Comparison of ENCODE assay signal across 7 mouse cellular contexts in genomic region chr2:106193889-106194347, GRCm38 (mm10).
DNase-seq lines count a peak whose midpoint lies in the region; ATAC-seq and TF ChIP-seq lines count a peak whose summit lies in the region.

No protein-coding gene starts in this region.

- no peak overlapping the region for H3K27ac ChIP-seq in lung, embryonic 14.5 days (ENCODE audit: low read depth)
- peak overlapping the region; percentile 88 for H3K27ac ChIP-seq in forebrain, embryonic 10.5 days
- no peak overlapping the region for H3K27ac ChIP-seq in limb, embryonic 15.5 days

- no peak for TF ChIP-seq CTCF in lung, embryonic 14.5 days (IDR thresholded peaks at IDR 0.05; ENCODE audit: low read depth)

- ATAC-seq in lung, embryonic 14.5 days (ENCODE audit: insufficient read depth), result peak; percentile 56; the same call in 1 of the 2 replicates
- no peak for ATAC-seq in limb, embryonic 15.5 days (ENCODE audit: insufficient number of reproducible peaks, low FRiP score, low TSS enrichment, low read depth)

- H3K9me3 ChIP-seq in lung, embryonic 14.5 days (ENCODE audit: low read depth, low read length), result no peaks in the 10 kb centered on the region
- no peaks in the 10 kb centered on the region for H3K9me3 ChIP-seq in forebrain, embryonic 10.5 days
- H3K9me3 ChIP-seq in limb, embryonic 15.5 days, result no peaks in the 10 kb centered on the region

- H3K4me2 ChIP-seq in lung, embryonic 14.5 days, result peak overlapping the region; percentile 67
- peak overlapping the region; percentile 56 for H3K4me2 ChIP-seq in limb, embryonic 15.5 days

- peaks cover 7% of the 10 kb centered on the region; the same call in 1 of the 2 replicates for H3K27me3 ChIP-seq in lung, embryonic 14.5 days (ENCODE audit: insufficient read depth, low read length)
- peaks cover 22% of the 10 kb centered on the region; the same call in 1 of the 2 replicates for H3K27me3 ChIP-seq in forebrain, embryonic 10.5 days (ENCODE audit: poor library complexity, severe bottlenecking)
- H3K27me3 ChIP-seq in limb, embryonic 15.5 days, result no peaks in the 10 kb centered on the region

- peak overlapping the region; percentile 22; the same call in 1 of the 2 replicates for H3K4me3 ChIP-seq in lung, embryonic 14.5 days (ENCODE audit: low read depth, low read length)
- H3K4me3 ChIP-seq in forebrain, embryonic 10.5 days, result peak overlapping the region; percentile 54
- peak overlapping the region; percentile 29 for H3K4me3 ChIP-seq in limb, embryonic 15.5 days

- H3K4me1 ChIP-seq in lung, embryonic 14.5 days (ENCODE audit: insufficient read depth), result no peaks in the 10 kb centered on the region
- peaks cover 63% of the 10 kb centered on the region for H3K4me1 ChIP-seq in forebrain, embryonic 10.5 days
- H3K4me1 ChIP-seq in limb, embryonic 15.5 days, result peaks cover 2% of the 10 kb centered on the region; the same call in 1 of the 2 replicates

- 1% methylated on average over 9 of the region's 9 CpGs for WGBS in lung, embryonic 14.5 days
- WGBS in forebrain, embryonic 10.5 days, result 3% methylated on average over 9 of the region's 9 CpGs
- 3% methylated on average over 9 of the region's 9 CpGs for WGBS in limb, embryonic 15.5 days

- H3K9ac ChIP-seq in lung, embryonic 14.5 days, result no peak overlapping the region; the same call in 1 of the 2 replicates
- H3K9ac ChIP-seq in limb, embryonic 15.5 days, result no peak overlapping the region

- no peaks in the 10 kb centered on the region for H3K36me3 ChIP-seq in lung, embryonic 14.5 days (ENCODE audit: insufficient read depth)
- no peaks in the 10 kb centered on the region for H3K36me3 ChIP-seq in forebrain, embryonic 10.5 days (replicated peaks)
- H3K36me3 ChIP-seq in limb, embryonic 15.5 days, result no peaks in the 10 kb centered on the region

- DNase-seq in lung, embryonic 14.5 days, result peak; percentile 17
- no peak for DNase-seq in lung, postnatal 10 days
- DNase-seq in forebrain, embryonic 10.5 days (ENCODE audit: extremely low spot score, low spot score), result peak; percentile 34
- DNase-seq in yolk sac, embryonic 10.5 days (ENCODE audit: low spot score), result peak; percentile 2
- DNase-seq in right cerebral cortex, adult 18-20 months, result no peak
- DNase-seq in layer of hippocampus, postnatal 14 days (ENCODE audit: low spot score in 2 of 2), result no peak

Comparison
In these comparisons a context has a peak if more than half of its experiments do, and no peak if none do; other contexts are left out.
1. DNase-seq: peak in lung, embryonic 14.5 days (single experiment), forebrain, embryonic 10.5 days (single experiment) and yolk sac, embryonic 10.5 days (single experiment); none in lung, postnatal 10 days (single experiment), right cerebral cortex, adult 18-20 months (single experiment) and layer of hippocampus, postnatal 14 days (0 of 2).
2. Peak in every context shown above with its lines, with median percentiles within 50 percentile points of each other: H3K4me3 ChIP-seq.